Mouse (Mus musculus) CH12.LX (cell line): ENCODE measurements around the gene Alpk1.

Source experiments
- CTCF ChIP-seq, 2 experiments: IDR thresholded peaks in 1 of 2; conservative IDR thresholded peaks in 1 of 2; 2 replicates each; pipeline ENCODE4 v1.5.1; 2011 to 2012; ENCODE audit warnings: low read depth in 2 of 2, low read length in 2 of 2, improper control_type of control experiment in 1 of 2, inconsistent platforms in 1 of 2, mild to moderate bottlenecking in 1 of 2, moderate library complexity in 1 of 2
- MXI1 ChIP-seq: IDR thresholded peaks from 2 replicates; pipeline ENCODE4 v1.6.1; 2011; ENCODE audit warnings: mild to moderate bottlenecking, low read depth, low read length, improper control_type of control experiment
- POLR2A ChIP-seq: IDR thresholded peaks from 2 replicates; pipeline ENCODE4 v1.6.1; 2011; ENCODE audit warnings: low read depth, mild to moderate bottlenecking, improper control_type of control experiment, low read length
- POLR2AphosphoS2 ChIP-seq: IDR thresholded peaks from 2 replicates; pipeline ENCODE4 v1.6.1; 2011; ENCODE audit warnings: low read depth, low read length, improper control_type of control experiment
- RCOR1 ChIP-seq: conservative IDR thresholded peaks from 2 replicates; pipeline ENCODE4 v1.6.1; 2012; ENCODE audit warnings: low read depth, mild to moderate bottlenecking, inconsistent platforms, low read length, improper control_type of control experiment

DNA sequence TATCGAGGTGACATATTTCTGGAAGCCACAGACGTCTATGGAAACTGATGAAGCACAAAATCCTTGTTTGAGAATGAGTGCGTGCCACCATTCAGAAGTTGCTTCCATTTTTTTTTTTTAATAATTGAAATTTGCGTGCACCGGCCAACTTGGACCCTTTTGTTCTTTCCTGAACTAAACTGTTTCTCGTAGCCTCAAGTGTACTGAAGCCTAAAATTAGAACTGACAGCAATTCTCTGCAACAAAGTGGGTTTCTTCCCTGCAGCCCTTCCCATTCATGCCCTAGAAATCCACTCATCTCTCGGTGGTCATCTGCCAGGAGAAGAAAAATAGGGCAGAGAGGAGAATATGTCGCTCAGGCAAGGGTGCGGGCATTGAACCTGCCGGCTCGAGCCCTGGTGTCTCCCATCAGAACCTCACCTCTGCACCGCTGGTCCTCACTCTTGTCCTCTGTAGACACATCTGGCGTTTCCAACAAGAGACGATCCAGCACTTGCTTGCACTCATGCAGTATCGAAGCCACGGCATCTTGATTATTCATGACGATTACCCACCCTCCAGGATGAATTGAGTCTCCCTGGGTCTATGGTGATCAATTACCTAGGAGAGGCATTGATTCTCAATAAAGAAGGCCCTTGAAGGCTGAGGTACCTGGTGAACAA, 51.3 kb downstream of the Alpk1 start:
- TF ChIP-seq CTCF (conservative IDR thresholded peaks at IDR 0.05 in 1 of 2, IDR thresholded peaks at IDR 0.05 in 1 of 2; ENCODE audit: low read depth in 2 of 2, low read length in 2 of 2) (no peak), MXI1 (no peak), POLR2A (no peak), RCOR1 (no peak), POLR2AphosphoS2 (no peak)
